8 mouse cellular contexts compared by ENCODE assay signal in the genomic region with DNA sequence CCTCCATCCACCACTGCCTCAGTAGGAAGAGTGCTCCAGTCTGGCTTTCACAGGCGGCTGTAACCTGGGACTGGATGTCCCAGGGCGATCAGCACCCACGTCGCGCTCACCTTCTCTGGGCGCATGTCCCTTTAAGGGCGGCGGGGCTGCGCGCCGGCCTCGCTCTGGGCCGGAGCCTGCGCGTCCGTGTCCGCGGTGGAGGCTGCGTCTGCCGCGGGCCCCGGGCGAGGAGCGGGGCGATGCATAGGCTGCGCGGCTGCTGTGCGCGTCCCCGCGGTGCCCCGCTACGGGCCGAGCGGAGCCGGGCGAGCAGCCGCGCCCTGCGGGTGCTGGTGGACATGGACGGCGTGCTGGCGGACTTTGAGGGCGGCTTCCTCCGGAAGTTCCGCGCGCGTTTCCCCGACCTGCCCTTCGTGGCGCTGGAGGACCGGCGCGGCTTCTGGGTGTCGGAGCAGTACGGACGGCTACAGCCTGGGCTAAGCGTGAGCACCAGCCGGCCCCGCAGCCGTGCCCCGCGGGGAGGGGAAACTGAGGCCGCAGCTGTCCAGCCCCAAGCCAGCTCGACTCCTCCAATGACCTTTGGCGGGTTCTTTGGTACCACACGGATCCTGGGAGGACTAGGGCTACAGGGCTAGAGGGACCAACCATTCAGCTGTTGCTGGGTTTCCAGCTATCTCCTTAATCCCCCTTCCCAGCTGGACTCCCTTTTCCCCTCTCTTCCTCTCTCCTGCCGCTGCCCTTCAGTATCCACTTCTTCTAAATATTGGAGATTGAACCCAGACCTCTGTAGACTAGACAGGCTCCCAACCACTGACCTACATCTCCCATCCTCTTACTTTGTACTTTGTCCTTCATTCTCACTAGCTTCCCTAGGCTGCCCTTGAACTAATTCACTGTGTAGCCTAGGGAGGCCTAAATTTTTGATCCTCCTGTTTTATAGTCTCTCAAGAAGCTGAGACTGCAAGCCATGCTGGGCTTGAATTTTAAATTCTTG. TPM values are rescaled to one million over a fixed set of nuclear protein-coding genes. Genes with fewer than 3 reads are reported as not detected.
DNase-seq lines count a peak whose midpoint lies in the region; ATAC-seq and TF ChIP-seq lines count a peak whose summit lies in the region.

No protein-coding gene starts in this region.

- peaks cover 29% of the 10 kb centered on the region for H3K4me1 ChIP-seq in hindbrain, embryonic 13.5 days (replicated peaks)

- H3K36me3 ChIP-seq in hindbrain, embryonic 13.5 days = peaks cover 7% of the 10 kb centered on the region; the same call in 1 of the 2 replicates

- H3K9me3 ChIP-seq in hindbrain, embryonic 13.5 days = no peaks in the 10 kb centered on the region

- peak overlapping the region; percentile 76 for H3K4me2 ChIP-seq in hindbrain, embryonic 13.5 days

- peak overlapping the region; percentile 90 for H3K9ac ChIP-seq in hindbrain, embryonic 13.5 days

- peak overlapping the region; percentile 75 for H3K4me3 ChIP-seq in hindbrain, embryonic 13.5 days

- H3K27me3 ChIP-seq in Patski = no peaks in the 10 kb centered on the region
- no peaks in the 10 kb centered on the region for H3K27me3 ChIP-seq in hindbrain, embryonic 13.5 days

- in situ Hi-C loops in Patski (cut with MboI; ENCODE audit: low pct_unique_long_range_greater_than_20kb) = no loop called here

- POLR2A ChIA-PET in Patski (lab: Charles Lee) = interaction anchor here (0.6 to 1.8 kb wide), 4 partner anchors 8 to 31 kb away, joined by 3 to 5 read pairs (median 3); a partner anchor contains a TSS

- WGBS in hindbrain, embryonic 13.5 days = under 1% methylated on average over 69 of the region's 69 CpGs

- H3K27ac ChIP-seq in hindbrain, embryonic 13.5 days = peak overlapping the region; percentile 91

- TF ChIP-seq CTCF in Patski (IDR thresholded peaks at IDR 0.05) = peak; percentile 15

- no peak for DNase-seq in Patski (ENCODE audit: low read depth, low spot score)
- DNase-seq in cerebellum, postnatal 10 days = peak; percentile 87 to 88
- DNase-seq in frontal cortex, postnatal 14 days (ENCODE audit: low spot score in 2 of 2) = peak; percentile 53 to 69
- peak; percentile 45 for DNase-seq in left cerebral cortex, adult 11 months (ENCODE audit: low spot score)
- DNase-seq in lung, postnatal 4 days = peak; percentile 88 to 89
- DNase-seq in retina, postnatal 1 day = peak; percentile 88
- peak; percentile 68 to 81 for DNase-seq in urinary bladder, adult 18-20 months (ENCODE audit: low spot score in 2 of 2)

- CTCF ChIA-PET in Patski (lab: Charles Lee) = interaction anchor here (1.0 to 1.2 kb wide), 2 partner anchors 16 to 468 kb away, joined by 3 read pairs; no protein-coding TSS in a partner anchor

- peak; percentile 80 for ATAC-seq in Patski
- peak; percentile 92 for ATAC-seq in hindbrain, embryonic 13.5 days (ENCODE audit: low FRiP score)

RNA-seq across cellular contexts. Expression of a gene that starts 8.6 kb away (rescaled TPM):
- 109 TPM for polyA plus RNA-seq in Patski (2021)
- polyA plus RNA-seq in hindbrain, embryonic 13.5 days (2015; fragmentation: Nextera tagmentation; extraction: Ambion mirVana) = 205 and 210 TPM in 2 replicates

RNA-seq across cellular contexts. Expression of a gene that starts 8.9 kb away (rescaled TPM):
- 24.8 TPM for polyA plus RNA-seq in Patski (2021)
- polyA plus RNA-seq in hindbrain, embryonic 13.5 days (2015; fragmentation: Nextera tagmentation; extraction: Ambion mirVana) = 61.5 and 64.1 TPM in 2 replicates

RNA-seq across cellular contexts. Expression of a gene that starts 38.4 kb away (rescaled TPM):
- 41.3 TPM for polyA plus RNA-seq in Patski (2021)
- 39.6 and 41.0 TPM in 2 replicates for polyA plus RNA-seq in hindbrain, embryonic 13.5 days (2015; fragmentation: Nextera tagmentation; extraction: Ambion mirVana)
